Mouse (Mus musculus) naive thymus-derived CD4-positive, alpha-beta T cell, adult 2 months (primary cell): Measurements from ENCODE around the gene Mosmo.

Experiments
- DNase-seq: peaks from one replicate; pipeline ENCODE4 v3.0.0-alpha.2; 2011; ENCODE audit warnings: low read depth

Gene Mosmo

DNA sequence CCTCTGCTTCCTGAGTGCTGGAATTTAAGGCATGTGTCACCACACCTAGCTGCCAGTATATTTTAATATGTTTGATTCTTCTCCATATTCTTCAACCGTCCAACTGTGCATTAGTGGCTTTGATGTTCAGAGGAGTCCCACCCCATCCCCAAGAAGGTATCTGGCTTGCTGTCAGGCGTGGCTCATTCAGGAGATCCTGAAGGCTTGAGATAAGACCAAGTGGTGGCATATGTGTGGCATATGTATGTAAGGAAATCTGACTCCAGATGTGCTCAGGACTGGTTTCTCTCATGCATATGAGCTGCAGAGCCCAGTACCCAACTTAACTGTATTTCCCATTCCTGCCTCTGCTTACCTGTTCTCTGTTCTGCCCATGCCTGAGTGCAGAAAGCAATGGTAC is 100.6 kb downstream of the Mosmo start:
- DNase-seq: no peak
